Mouse (Mus musculus) adrenal gland (tissue): Measurements from ENCODE around the gene Spata17.

Source experiments
- intact Hi-C: fragments of 180-260 bp; cut with DNase I; formaldehyde crosslinking; loops from one replicate; pipeline ENCODE4 v1.15.1; 2025

Gene Spata17

DNA sequence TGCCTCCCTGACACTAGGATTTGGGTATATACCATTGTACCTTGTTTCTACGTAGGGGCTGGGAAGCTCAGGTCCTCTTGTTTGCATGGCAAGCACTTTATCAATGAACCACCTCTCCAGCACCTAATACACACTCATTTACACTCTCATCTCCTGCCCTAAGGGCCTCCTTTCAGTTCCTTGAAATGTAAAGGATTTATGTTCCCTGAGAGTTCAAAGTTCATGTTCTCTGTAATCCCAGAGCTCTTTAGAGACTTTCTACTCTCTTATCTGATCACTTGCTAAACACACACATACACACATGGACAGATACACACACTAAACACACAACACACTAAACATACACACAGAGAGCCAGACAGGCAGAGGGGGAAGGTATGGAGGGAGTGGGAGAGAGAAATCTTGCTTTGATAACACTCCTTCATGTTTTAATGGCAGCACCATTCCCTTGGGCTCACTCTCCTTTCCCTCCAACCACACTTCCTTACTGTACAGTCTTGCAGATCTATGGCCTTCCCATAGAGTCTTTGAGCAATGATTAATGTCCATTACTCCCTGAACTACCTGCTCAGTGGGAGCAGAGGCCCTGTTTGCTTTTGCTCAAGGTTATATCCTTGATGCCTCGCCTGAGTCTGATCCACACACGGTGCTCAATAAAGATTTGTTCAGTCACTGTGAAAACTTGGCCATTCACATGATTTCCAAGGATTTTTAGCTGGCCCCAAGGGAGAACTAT, 126.4 kb downstream of the Spata17 start:
- intact Hi-C loops = no loop called here

DNA sequence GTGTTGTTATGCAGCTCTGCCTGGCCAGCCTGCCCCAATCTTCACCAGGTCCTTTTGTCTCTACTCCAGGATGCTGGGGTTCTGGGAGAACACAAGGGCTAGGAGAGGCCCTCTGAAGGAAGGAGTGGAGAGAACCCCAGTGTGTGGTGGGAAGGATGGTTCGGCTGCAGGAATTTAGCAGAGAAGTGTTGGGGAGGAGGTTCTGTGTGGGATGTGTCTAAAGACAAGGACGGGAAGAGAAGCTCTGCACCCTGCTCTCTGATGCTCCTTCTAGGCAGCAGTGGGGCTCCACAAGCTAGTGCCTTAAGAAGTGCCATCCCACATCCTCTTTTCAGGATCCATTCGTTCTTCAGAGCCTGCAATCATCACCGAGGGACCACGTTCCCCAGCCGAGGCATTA, 129.2 kb downstream of the Spata17 start:
- intact Hi-C loops = no loop called here

GRCm38 (mm10) chr1:187077352-187077751, 137.9 kb downstream of the Spata17 start:
- intact Hi-C loops = no loop called here

GRCm38 (mm10) chr1:187077043-187077334, 138.3 kb downstream of the Spata17 start:
- intact Hi-C loops = no loop called here

- intact Hi-C loops = no loop called here
Observed at GRCm38 (mm10) chr1:187076198-187077042, 138.8 kb downstream of the Spata17 start.

- intact Hi-C loops = no loop called here
Observed at GRCm38 (mm10) chr1:187059874-187060273, 155.4 kb downstream of the Spata17 start.

DNA sequence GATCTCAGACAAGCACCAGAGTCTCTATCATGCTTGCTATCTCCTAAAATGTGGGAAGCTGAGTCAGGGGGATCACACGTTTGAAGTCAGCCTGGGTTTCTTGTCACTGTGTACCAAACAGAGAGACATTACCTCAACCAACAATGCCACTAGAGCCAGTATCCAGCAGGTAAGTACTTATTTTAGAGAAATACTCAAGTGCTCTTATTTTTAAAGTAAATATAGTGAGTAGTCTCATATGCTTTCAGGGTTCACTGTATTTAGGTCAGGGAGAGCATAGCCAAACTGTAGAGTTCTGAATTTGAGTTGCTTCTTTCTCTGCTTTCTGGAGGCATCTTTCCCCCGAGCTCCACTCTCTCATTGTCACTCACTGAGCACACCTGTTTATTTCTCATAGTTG, 160.9 kb downstream of the Spata17 start:
- intact Hi-C loops = no loop called here

GRCm38 (mm10) chr1:187053862-187054261, 161.4 kb downstream of the Spata17 start:
- intact Hi-C loops = no loop called here

GRCm38 (mm10) chr1:187052532-187052931, 162.7 kb downstream of the Spata17 start:
- intact Hi-C loops = no loop called here

DNA sequence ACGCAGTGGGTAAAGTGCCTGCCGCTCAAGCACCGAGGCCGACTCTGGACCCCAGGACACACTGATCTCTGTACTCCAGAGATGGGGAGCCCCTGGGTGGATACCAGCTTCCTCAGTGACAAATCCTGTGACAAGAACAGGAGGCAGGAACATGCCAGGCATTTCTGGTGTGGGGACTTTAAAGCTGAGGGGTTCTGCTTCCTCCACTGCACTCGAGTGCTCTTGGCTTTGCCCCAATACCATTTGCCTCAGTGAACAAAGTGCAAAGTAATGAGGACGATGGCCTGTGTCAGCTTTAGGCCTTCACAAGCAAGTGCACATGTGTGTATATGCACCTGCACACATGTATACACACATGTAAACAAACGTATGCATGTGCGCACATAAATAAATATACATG, 164.0 kb downstream of the Spata17 start:
- intact Hi-C loops = no loop called here

GRCm38 (mm10) chr1:187048681-187049288, 166.5 kb downstream of the Spata17 start:
- intact Hi-C loops = no loop called here

DNA sequence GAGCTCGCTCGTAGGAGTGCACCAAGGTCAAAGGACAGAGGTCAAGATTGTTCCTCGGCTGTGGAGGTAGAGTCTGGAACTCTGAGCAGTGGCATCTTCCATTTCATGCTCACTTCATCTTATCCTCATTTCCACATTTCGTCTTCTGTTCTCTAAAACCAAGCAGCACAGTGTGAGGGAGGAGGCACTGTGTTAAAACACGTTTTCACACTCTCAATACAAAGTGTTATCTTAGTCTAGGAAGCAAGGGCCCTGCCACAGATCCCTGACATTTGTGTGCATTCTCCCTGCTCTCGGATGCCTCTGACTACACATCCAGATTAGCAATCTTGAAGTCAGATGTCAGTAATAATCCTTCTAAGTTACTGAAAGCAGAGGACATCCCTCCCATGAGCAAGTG, 170.5 kb downstream of the Spata17 start:
- intact Hi-C loops = no loop called here

- intact Hi-C loops = no loop called here
Observed at GRCm38 (mm10) chr1:187039801-187040200, 175.5 kb downstream of the Spata17 start.

- intact Hi-C loops = no loop called here
Observed at GRCm38 (mm10) chr1:187035785-187036184, 179.5 kb downstream of the Spata17 start.

GRCm38 (mm10) chr1:187031796-187032195, 183.5 kb downstream of the Spata17 start:
- intact Hi-C loops = no loop called here

- intact Hi-C loops = no loop called here
Observed at GRCm38 (mm10) chr1:187028841-187029240, 186.4 kb downstream of the Spata17 start.

- intact Hi-C loops = no loop called here
Observed at GRCm38 (mm10) chr1:187020011-187020410, 195.3 kb downstream of the Spata17 start.

- intact Hi-C loops = no loop called here
Observed at GRCm38 (mm10) chr1:187016116-187016515, 199.1 kb downstream of the Spata17 start.

GRCm38 (mm10) chr1:187015673-187016072, 199.6 kb downstream of the Spata17 start:
- intact Hi-C loops = no loop called here

DNA sequence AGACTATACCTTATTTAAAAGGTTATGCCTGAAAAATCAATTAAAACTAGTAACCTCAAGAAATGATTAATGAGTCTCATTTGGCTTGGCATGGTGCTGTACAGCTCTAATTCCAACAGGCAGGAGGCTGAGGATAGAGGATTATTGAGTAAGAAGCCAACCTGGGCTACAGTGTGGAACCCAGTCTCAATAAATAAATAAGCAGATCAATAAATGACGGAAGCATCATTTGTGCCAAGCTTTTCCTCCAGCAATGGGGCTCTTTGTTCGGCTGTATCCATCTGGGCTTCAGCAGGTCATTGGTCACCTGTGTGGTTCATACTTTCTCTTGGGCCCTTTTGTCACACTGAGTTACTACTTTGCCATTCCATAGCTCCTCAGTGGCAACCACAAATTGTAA, 201.1 kb downstream of the Spata17 start:
- intact Hi-C loops = no loop called here

DNA sequence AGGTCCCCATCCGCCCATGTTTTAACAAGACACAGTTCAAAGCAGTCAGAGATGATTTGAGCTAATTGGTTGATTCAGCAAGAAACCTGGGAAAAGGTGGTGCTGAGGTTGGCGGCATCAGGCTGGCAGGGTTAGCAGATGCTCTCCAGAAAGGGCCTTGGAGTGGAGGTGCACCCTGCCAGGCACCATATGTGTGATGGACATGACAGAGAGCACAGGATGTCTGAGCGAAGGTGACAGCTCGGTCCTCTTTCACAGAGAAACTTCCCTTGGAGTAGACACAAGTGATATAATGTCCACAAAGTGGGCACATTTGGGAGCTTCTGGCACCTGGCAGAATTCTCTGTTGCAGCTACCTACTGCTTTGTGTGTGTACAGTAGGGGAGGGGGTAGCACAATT, 203.7 kb downstream of the Spata17 start:
- intact Hi-C loops = no loop called here

GRCm38 (mm10) chr1:187010071-187010470, 205.2 kb downstream of the Spata17 start:
- intact Hi-C loops = no loop called here
